Mouse (Mus musculus): ENCODE results near the gene Vps11.

DNA sequence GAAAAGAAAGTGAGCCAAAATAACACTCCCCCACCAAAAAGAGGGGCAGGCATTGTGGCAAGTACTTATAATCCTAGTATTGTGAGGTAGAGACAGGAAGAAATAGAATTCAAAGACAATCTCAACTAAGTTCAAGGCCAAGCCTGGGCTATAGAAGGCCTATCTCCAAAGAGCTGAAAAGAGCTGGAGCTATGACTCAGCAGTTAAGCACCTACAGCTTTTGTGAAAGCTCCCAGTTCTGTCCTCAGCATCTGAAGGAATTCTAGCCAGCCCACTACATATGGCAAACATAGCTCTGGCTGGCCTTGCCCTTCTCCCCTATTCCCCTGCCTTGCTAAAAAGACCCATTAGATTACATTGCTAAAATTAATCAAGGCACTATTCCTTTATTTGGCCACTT lies 11.9 kb upstream of the Vps11 start:
- TF ChIP-seq CTCF (IDR thresholded peaks at IDR 0.05; ENCODE audit: borderline replicate concordance, insufficient read depth, low read depth, low read length) (no peak), POLR2A (IDR thresholded peaks at IDR 0.05; ENCODE audit: borderline replicate concordance, insufficient read depth, low read length) (no peak)
